In genomic region chr4:41089705-41090104, GRCm38 (mm10) we compare ENCODE assay signal across 20 mouse cellular contexts. TPM values are rescaled to one million over a fixed set of nuclear protein-coding genes. Genes with fewer than 3 reads are reported as not detected.
DNase-seq lines count a peak whose midpoint lies in the region; ATAC-seq and TF ChIP-seq lines count a peak whose summit lies in the region.
"Had no signal": no experiment of that assay in that cellular context is flagged by ENCODE, and none has a peak within 500 bp of the region (broad histone marks: within the 10 kb centered on the region; RNA-seq: fewer than 3 reads in every experiment).

No protein-coding gene starts in this region.

- WGBS in liver, embryonic 14.5 days (ENCODE audit: insufficient replicate concordance), result 25% methylated on average over 2 of the region's 2 CpGs
- WGBS in neural tube, embryonic 15.5 days, result 89% methylated on average over 2 of the region's 2 CpGs

- peak; percentile 59 for ATAC-seq in erythroid progenitor cell, adult 5-6 weeks (replicated peaks; ENCODE audit: low FRiP score, poor library complexity, severe bottlenecking)
- ATAC-seq in liver, embryonic 14.5 days (ENCODE audit: insufficient read depth), result no peak
- ATAC-seq in neural tube, embryonic 15.5 days (ENCODE audit: low FRiP score), result no peak
- ATAC-seq: forebrain, embryonic 14.5 days; inflammation-experienced regulatory T-cells, adult 6 months; midbrain, embryonic 15.5 days had no signal

- TF ChIP-seq EP300 in ES-Bruce4 (IDR thresholded peaks at IDR 0.05; ENCODE audit: insufficient read depth, low read depth, low read length), result no peak
- TF ChIP-seq EP300 in liver, embryonic 14.5 days (IDR thresholded peaks at IDR 0.05; ENCODE audit: low read depth), result no peak

- H3K4me3 ChIP-seq in ES-Bruce4 (ENCODE audit: low read depth, low read length), result no peak overlapping the region
- no peak overlapping the region for H3K4me3 ChIP-seq in liver, embryonic 14.5 days (ENCODE audit: insufficient read depth in 1 of 2, low read depth in 2 of 2, low read length in 2 of 2)
- H3K4me3 ChIP-seq in neural tube, embryonic 15.5 days (replicated peaks), result no peak overlapping the region
- H3K4me3 ChIP-seq: midbrain, embryonic 15.5 days had no signal

- H3K27me3 ChIP-seq in ES-Bruce4 (ENCODE audit: control insufficient read depth, insufficient read depth, low read length, poor library complexity, severe bottlenecking), result no peaks in the 10 kb centered on the region
- no peaks in the 10 kb centered on the region for H3K27me3 ChIP-seq in liver, embryonic 14.5 days (ENCODE audit: control insufficient read depth, insufficient read depth, low read length)
- no peaks in the 10 kb centered on the region for H3K27me3 ChIP-seq in neural tube, embryonic 15.5 days (replicated peaks)
- H3K27me3 ChIP-seq: midbrain, embryonic 15.5 days had no signal

- no peaks in the 10 kb centered on the region for H3K36me3 ChIP-seq in ES-Bruce4 (ENCODE audit: control insufficient read depth, insufficient read depth, low read length, poor library complexity, severe bottlenecking)
- H3K36me3 ChIP-seq in liver, embryonic 14.5 days (replicated peaks; ENCODE audit: control insufficient read depth, insufficient read depth, low read depth), result no peaks in the 10 kb centered on the region
- no peaks in the 10 kb centered on the region for H3K36me3 ChIP-seq in neural tube, embryonic 15.5 days
- H3K36me3 ChIP-seq: midbrain, embryonic 15.5 days had no signal

- H3K4me1 ChIP-seq in ES-Bruce4 (ENCODE audit: control insufficient read depth, insufficient read depth, low read length), result peaks cover 12% of the 10 kb centered on the region
- H3K4me1 ChIP-seq in liver, embryonic 14.5 days (replicated peaks; ENCODE audit: control insufficient read depth in 2 of 2, insufficient read depth in 2 of 2, low read length in 1 of 2), result peaks cover 52 to 59% of the 10 kb centered on the region in 2 experiments
- no peaks in the 10 kb centered on the region for H3K4me1 ChIP-seq in neural tube, embryonic 15.5 days
- H3K4me1 ChIP-seq: midbrain, embryonic 15.5 days had no signal

- peak; percentile 68 for DNase-seq in c-Kit-negative CD71-positive TER-119-positive erythroid progenitor cells, embryonic 14.5 days (ENCODE audit: low read depth, low spot score)
- DNase-seq in liver, embryonic 14.5 days (ENCODE audit: low read depth in 3 of 3, low spot score in 3 of 3), result peak; percentile 45 to 83 (median 55)
- no peak for DNase-seq in layer of hippocampus, adult 9-10 months (ENCODE audit: low spot score)
- no peak for DNase-seq in adrenal gland, postnatal 25 days
- DNase-seq in gastrocnemius, adult 18-20 months (ENCODE audit: low spot score), result no peak
- DNase-seq: adrenal gland, adult 2 months; cerebellum, adult 9-10 months; heart, adult 11 months; right cerebral cortex, adult 18-20 months; spleen, adult 18-20 months; thymus, postnatal 14 days had no signal

- no peak for TF ChIP-seq POLR2A in ES-Bruce4 (IDR thresholded peaks at IDR 0.05; ENCODE audit: insufficient read depth, low read length)

- no peaks in the 10 kb centered on the region for H3K9me3 ChIP-seq in ES-Bruce4 (replicated peaks; ENCODE audit: control insufficient read depth, insufficient read depth, low read length, poor library complexity, severe bottlenecking)
- H3K9me3 ChIP-seq in liver, embryonic 14.5 days (ENCODE audit: control insufficient read depth, low read length), result no peaks in the 10 kb centered on the region
- H3K9me3 ChIP-seq in neural tube, embryonic 15.5 days (replicated peaks), result no peaks in the 10 kb centered on the region
- H3K9me3 ChIP-seq: midbrain, embryonic 15.5 days had no signal

- peak overlapping the region; percentile 8; the same call in 1 of the 2 replicates for H3K27ac ChIP-seq in ES-Bruce4 (ENCODE audit: insufficient read depth, low read length)
- H3K27ac ChIP-seq in liver, embryonic 14.5 days, result peak overlapping the region; percentile 58
- no peak overlapping the region for H3K27ac ChIP-seq in neural tube, embryonic 15.5 days (replicated peaks)
- H3K27ac ChIP-seq: midbrain, embryonic 15.5 days had no signal

- no peak for TF ChIP-seq CTCF in ES-Bruce4 (IDR thresholded peaks at IDR 0.05; ENCODE audit: low read depth, low read length)
- no peak for TF ChIP-seq CTCF in liver, embryonic 14.5 days (IDR thresholded peaks at IDR 0.05; ENCODE audit: low read depth)

- no peak overlapping the region for H3K9ac ChIP-seq in ES-Bruce4 (ENCODE audit: low read depth, poor library complexity, severe bottlenecking)
- peak overlapping the region; percentile 45 for H3K9ac ChIP-seq in liver, embryonic 14.5 days (replicated peaks)
- no peak overlapping the region for H3K9ac ChIP-seq in neural tube, embryonic 15.5 days (replicated peaks)
- H3K9ac ChIP-seq: midbrain, embryonic 15.5 days had no signal

- peak overlapping the region; percentile 54 for H3K4me2 ChIP-seq in liver, embryonic 14.5 days (ENCODE audit: low read depth)
- H3K4me2 ChIP-seq in neural tube, embryonic 15.5 days, result no peak overlapping the region
- H3K4me2 ChIP-seq: midbrain, embryonic 15.5 days had no signal

RNA-seq across cellular contexts. Expression of gene Aqp3, which starts 8.3 kb away (rescaled TPM):
- polyA plus RNA-seq in ES-Bruce4 (2011; ENCODE audit: insufficient read depth, insufficient read length, low read depth, missing spikeins), result 15.7 and 16.7 TPM in 2 replicates
- not detected in 2 replicates for total RNA-seq in erythroid progenitor cell, adult 5-6 weeks (2015; ENCODE audit: low replicate concordance)
- 0.26 TPM in 1 of 2 replicates, not detected in the other for total RNA-seq in erythroid progenitor cell, adult 5-6 weeks (2017; ENCODE audit: low replicate concordance)
- polyA plus RNA-seq in liver, embryonic 14.5 days (2012; rRNA removed), result 15.6 and 18.3 TPM in 2 replicates
- polyA plus RNA-seq in liver, embryonic 14.5 days (2014; fragmentation: Nextera tagmentation; extraction: Ambion mirVana), result 5.8 and 8.7 TPM in 2 replicates
- 0.65 TPM in 1 of 2 replicates, not detected in the other for polyA plus RNA-seq in neural tube, embryonic 15.5 days (2015; fragmentation: Nextera tagmentation; extraction: Ambion mirVana)
- total RNA-seq in adrenal gland, postnatal 25 days (2021), result not detected in 2 replicates
- total RNA-seq in gastrocnemius, adult 18-20 months (2021), result not detected
- total RNA-seq: left cerebral cortex, postnatal 36 days; megakaryocyte progenitor cell, adult 5-6 weeks had no signal
- polyA plus RNA-seq: forebrain, embryonic 14.5 days had no signal

RNA-seq across cellular contexts. Expression of gene Nol6, which starts 34.5 kb away (rescaled TPM):
- polyA plus RNA-seq in ES-Bruce4 (2011; ENCODE audit: insufficient read depth, insufficient read length, low read depth, missing spikeins), result 56.0 and 56.1 TPM in 2 replicates
- total RNA-seq in erythroid progenitor cell, adult 5-6 weeks (2015; ENCODE audit: low replicate concordance), result 3.4 and 4.7 TPM in 2 replicates
- total RNA-seq in erythroid progenitor cell, adult 5-6 weeks (2017; ENCODE audit: low replicate concordance), result 1.8 and 3.5 TPM in 2 replicates
- 9.4 and 9.5 TPM in 2 replicates for polyA plus RNA-seq in liver, embryonic 14.5 days (2012; rRNA removed)
- polyA plus RNA-seq in liver, embryonic 14.5 days (2014; fragmentation: Nextera tagmentation; extraction: Ambion mirVana), result 8.5 and 10.2 TPM in 2 replicates
- 35.7 and 39.3 TPM in 2 replicates for polyA plus RNA-seq in neural tube, embryonic 15.5 days (2015; fragmentation: Nextera tagmentation; extraction: Ambion mirVana)
- 56.1 and 57.0 TPM in 2 replicates for total RNA-seq in adrenal gland, postnatal 25 days (2021)
- total RNA-seq in gastrocnemius, adult 18-20 months (2021), result 10 to 100 TPM; 15.3 to 16.3 TPM

RNA-seq across cellular contexts. Expression of gene Aqp7, which starts 41.8 kb away (rescaled TPM):
- polyA plus RNA-seq in ES-Bruce4 (2011; ENCODE audit: insufficient read depth, insufficient read length, low read depth, missing spikeins), result not detected in 2 replicates
- total RNA-seq in erythroid progenitor cell, adult 5-6 weeks (2015; ENCODE audit: low replicate concordance), result not detected in 2 replicates
- not detected in 2 replicates for total RNA-seq in erythroid progenitor cell, adult 5-6 weeks (2017; ENCODE audit: low replicate concordance)
- 1.1 and 1.4 TPM in 2 replicates for polyA plus RNA-seq in liver, embryonic 14.5 days (2012; rRNA removed)
- polyA plus RNA-seq in liver, embryonic 14.5 days (2014; fragmentation: Nextera tagmentation; extraction: Ambion mirVana), result 0.50 and 0.59 TPM in 2 replicates
- polyA plus RNA-seq in neural tube, embryonic 15.5 days (2015; fragmentation: Nextera tagmentation; extraction: Ambion mirVana), result not detected in 2 replicates
- 18.6 and 20.6 TPM in 2 replicates for total RNA-seq in adrenal gland, postnatal 25 days (2021)
- total RNA-seq in gastrocnemius, adult 18-20 months (2021), result 10 to 100 TPM in 1 of 2 experiments, 1 to 10 TPM in 1; 6.4 to 10.6 TPM
- total RNA-seq: left cerebral cortex, postnatal 36 days; megakaryocyte progenitor cell, adult 5-6 weeks had no signal
- polyA plus RNA-seq: forebrain, embryonic 14.5 days; hindbrain, embryonic 11.5 days; midbrain, embryonic 15.5 days had no signal

RNA-seq across cellular contexts. Expression of gene Ube2r2, which starts 45.8 kb away (rescaled TPM):
- polyA plus RNA-seq in ES-Bruce4 (2011; ENCODE audit: insufficient read depth, insufficient read length, low read depth, missing spikeins), result 130 and 134 TPM in 2 replicates
- 108 and 121 TPM in 2 replicates for total RNA-seq in erythroid progenitor cell, adult 5-6 weeks (2015; ENCODE audit: low replicate concordance)
- total RNA-seq in erythroid progenitor cell, adult 5-6 weeks (2017; ENCODE audit: low replicate concordance), result 64.3 and 82.5 TPM in 2 replicates
- polyA plus RNA-seq in liver, embryonic 14.5 days (2012; rRNA removed), result 14.7 and 44.4 TPM in 2 replicates
- 31.9 and 38.4 TPM in 2 replicates for polyA plus RNA-seq in liver, embryonic 14.5 days (2014; fragmentation: Nextera tagmentation; extraction: Ambion mirVana)
- polyA plus RNA-seq in neural tube, embryonic 15.5 days (2015; fragmentation: Nextera tagmentation; extraction: Ambion mirVana), result 46.4 and 52.2 TPM in 2 replicates
- 105 and 106 TPM in 2 replicates for total RNA-seq in adrenal gland, postnatal 25 days (2021)
- total RNA-seq in gastrocnemius, adult 18-20 months (2021), result 100 to 1,000 TPM; 154 to 205 TPM

Comparison
In these comparisons a context has a peak if more than half of its experiments do, and no peak if none do; other contexts are left out.
1. DNase-seq: peak in c-Kit-negative CD71-positive TER-119-positive erythroid progenitor cells, embryonic 14.5 days (single experiment) and liver, embryonic 14.5 days (3 of 3); none in layer of hippocampus, adult 9-10 months (single experiment), adrenal gland, postnatal 25 days (single experiment) and gastrocnemius, adult 18-20 months (single experiment).
2. RNA of gene Aqp7, which starts 41.8 kb away (total RNA-seq): 18.6 to 20.6 TPM in adrenal gland, postnatal 25 days and 6.4 to 10.6 TPM in gastrocnemius, adult 18-20 months; not detected in erythroid progenitor cell, adult 5-6 weeks; every median in the first group is over 4 times any median in the second.